Mouse (Mus musculus): ENCODE data around the gene Csde1. TPM values are rescaled to one million over a fixed set of nuclear protein-coding genes. Genes with fewer than 3 reads are reported as not detected.

Gene Csde1
- total RNA-seq, 1 experiment: 323 TPM

DNA sequence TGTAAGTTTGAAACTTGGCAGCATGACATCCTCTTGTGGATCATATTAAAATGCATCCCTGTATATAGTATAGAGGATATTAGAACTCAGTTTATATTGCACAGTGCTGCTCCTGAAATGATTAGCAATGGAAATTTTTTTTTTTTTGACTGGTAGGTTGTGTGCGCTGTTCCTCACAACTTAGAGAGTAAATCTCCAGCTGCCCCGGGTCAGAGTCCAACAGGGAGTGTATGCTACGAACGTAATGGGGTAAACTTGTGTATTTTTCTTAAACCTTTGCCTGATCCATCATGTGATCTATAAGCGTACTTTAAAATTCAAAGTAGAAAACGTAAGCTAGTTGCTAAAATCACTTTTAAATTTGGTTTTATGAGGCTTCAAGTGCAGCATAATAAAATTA, 20.1 kb downstream of the Csde1 start:
- in situ Hi-C loops (cut with MboI; ENCODE audit: low sequenced_read_pairs in 2 of 2, unreplicated experiment in 2 of 2): no loop called here
- no peak for TF ChIP-seq ZNF384 (IDR thresholded peaks at IDR 0.05; ENCODE audit: low read depth, low read length)
- no peak for TF ChIP-seq ZC3H11A (IDR thresholded peaks at IDR 0.05; ENCODE audit: borderline replicate concordance, low read depth, low read length)
- no peak for TF ChIP-seq CHD2 (IDR thresholded peaks at IDR 0.05; ENCODE audit: low read depth, low read length)
- Histone ChIP-seq H3K4me3 (ENCODE audit: insufficient read depth in 1 of 2, low read depth in 1 of 2, low read length in 2 of 2, poor library complexity in 1 of 2, severe bottlenecking in 1 of 2) (no peak overlapping the region), H3K27ac (ENCODE audit: insufficient read depth, low read depth, low read length, poor library complexity, severe bottlenecking) (no peak overlapping the region), H3K36me3 (ENCODE audit: control insufficient read depth, insufficient read depth, low read length, poor library complexity, severe bottlenecking) (peaks cover 15% of the 10 kb centered on the region), H3K9me3 (ENCODE audit: control insufficient read depth, insufficient read depth, low read depth, low read length) (no peaks in the 10 kb centered on the region), H3K9ac (ENCODE audit: insufficient read depth, low read depth, low read length, poor library complexity, severe bottlenecking) (no peak overlapping the region), H3K4me1 (ENCODE audit: control insufficient read depth in 2 of 2, insufficient read depth in 2 of 2, low read length in 2 of 2, poor library complexity in 1 of 2) (no peaks in the 10 kb centered on the region; a peak in 1 of 4 replicates)
- no peak for DNase-seq (ENCODE audit: low read depth, low spot score)

DNA sequence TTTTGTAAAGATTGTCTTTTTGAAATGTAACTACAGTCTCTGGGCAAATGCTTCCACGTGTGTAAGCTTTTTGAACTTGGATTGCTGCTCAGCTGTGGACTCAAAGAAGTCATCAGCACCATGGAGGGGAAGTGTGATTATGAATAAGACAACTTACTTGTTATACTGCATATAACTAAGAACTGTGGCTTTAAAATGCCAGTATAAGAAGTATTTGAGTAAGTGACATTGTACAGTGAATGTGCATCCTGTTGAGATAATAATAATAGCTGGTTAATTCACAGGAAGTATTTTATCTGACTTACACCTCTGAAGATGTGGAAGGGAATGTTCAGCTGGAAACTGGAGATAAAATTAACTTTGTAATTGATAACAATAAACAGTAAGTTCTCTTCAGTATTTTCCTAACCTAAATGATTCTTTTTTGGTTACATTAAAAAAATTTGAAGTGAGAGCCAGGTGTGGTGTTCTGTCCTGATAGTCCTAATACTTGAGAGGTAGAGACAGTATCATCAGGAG, 20.7 kb downstream of the Csde1 start:
- in situ Hi-C loops (cut with MboI; ENCODE audit: low sequenced_read_pairs in 2 of 2, unreplicated experiment in 2 of 2): no loop called here
- Histone ChIP-seq H3K9ac (ENCODE audit: insufficient read depth, low read depth, low read length, poor library complexity, severe bottlenecking) (no peak overlapping the region), H3K9me3 (ENCODE audit: control insufficient read depth, insufficient read depth, low read depth, low read length) (no peaks in the 10 kb centered on the region), H3K27ac (ENCODE audit: insufficient read depth, low read depth, low read length, poor library complexity, severe bottlenecking) (no peak overlapping the region), H3K4me1 (ENCODE audit: control insufficient read depth in 2 of 2, insufficient read depth in 2 of 2, low read length in 2 of 2, poor library complexity in 1 of 2) (no peaks in the 10 kb centered on the region), H3K36me3 (ENCODE audit: control insufficient read depth, insufficient read depth, low read length, poor library complexity, severe bottlenecking) (peaks cover 15% of the 10 kb centered on the region), H3K4me3 (ENCODE audit: insufficient read depth in 1 of 2, low read depth in 1 of 2, low read length in 2 of 2, poor library complexity in 1 of 2, severe bottlenecking in 1 of 2) (no peak overlapping the region)
- no peak for DNase-seq (ENCODE audit: low read depth, low spot score)
- TF ChIP-seq CHD2 (IDR thresholded peaks at IDR 0.05; ENCODE audit: low read depth, low read length) (no peak), MAFK (IDR thresholded peaks at IDR 0.05; ENCODE audit: insufficient read depth, low read depth, low read length) (no peak), ZNF384 (IDR thresholded peaks at IDR 0.05; ENCODE audit: low read depth, low read length) (no peak), HCFC1 (IDR thresholded peaks at IDR 0.05; ENCODE audit: borderline replicate concordance, insufficient read depth, low read length) (no peak), ZC3H11A (IDR thresholded peaks at IDR 0.05; ENCODE audit: borderline replicate concordance, low read depth, low read length) (no peak)

DNA sequence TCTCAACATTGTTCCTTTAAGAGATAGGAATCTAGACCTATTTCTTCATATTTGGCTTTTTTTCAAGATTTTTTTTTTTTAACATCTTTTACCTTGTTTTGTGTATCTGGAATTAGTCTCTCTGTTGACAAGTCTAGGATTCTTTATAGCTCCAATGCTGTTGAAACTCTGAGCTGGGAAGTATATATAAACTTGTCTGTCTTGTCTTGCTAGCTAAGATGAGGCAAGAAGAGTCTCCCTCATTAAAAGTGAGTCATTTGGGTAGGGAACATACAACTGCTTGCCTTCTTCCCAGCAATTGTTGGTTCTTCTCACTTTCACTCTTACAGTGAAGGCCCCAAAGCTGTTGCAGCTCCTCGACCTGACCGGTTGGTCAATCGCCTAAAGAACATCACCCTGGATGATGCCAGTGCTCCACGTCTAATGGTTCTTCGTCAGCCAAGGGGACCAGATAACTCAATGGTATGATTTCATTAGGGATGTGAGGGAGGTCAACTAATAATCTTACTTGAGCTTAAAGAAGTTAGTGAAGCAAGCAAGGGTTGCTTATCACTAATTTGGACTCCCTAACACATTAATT, 35.9 kb downstream of the Csde1 start:
- Histone ChIP-seq H3K36me3 (ENCODE audit: control insufficient read depth, insufficient read depth, low read length, poor library complexity, severe bottlenecking) (peaks cover 25% of the 10 kb centered on the region), H3K9me3 (ENCODE audit: control insufficient read depth, insufficient read depth, low read depth, low read length) (no peaks in the 10 kb centered on the region), H3K4me1 (ENCODE audit: control insufficient read depth in 2 of 2, insufficient read depth in 2 of 2, low read length in 2 of 2, poor library complexity in 1 of 2) (no peaks in the 10 kb centered on the region), H3K9ac (ENCODE audit: insufficient read depth, low read depth, low read length, poor library complexity, severe bottlenecking) (no peak overlapping the region), H3K27ac (ENCODE audit: insufficient read depth, low read depth, low read length, poor library complexity, severe bottlenecking) (no peak overlapping the region), H3K4me3 (ENCODE audit: insufficient read depth in 1 of 2, low read depth in 1 of 2, low read length in 2 of 2, poor library complexity in 1 of 2, severe bottlenecking in 1 of 2) (no peak overlapping the region)
- DNase-seq (ENCODE audit: low read depth, low spot score): no peak
- TF ChIP-seq HCFC1 (IDR thresholded peaks at IDR 0.05; ENCODE audit: borderline replicate concordance, insufficient read depth, low read length): no peak
- TF ChIP-seq CHD2 (IDR thresholded peaks at IDR 0.05; ENCODE audit: low read depth, low read length): no peak
- no peak for TF ChIP-seq ZNF384 (IDR thresholded peaks at IDR 0.05; ENCODE audit: low read depth, low read length)
- no peak for TF ChIP-seq ZC3H11A (IDR thresholded peaks at IDR 0.05; ENCODE audit: borderline replicate concordance, low read depth, low read length)
- no peak for TF ChIP-seq MAFK (IDR thresholded peaks at IDR 0.05; ENCODE audit: insufficient read depth, low read depth, low read length)
- in situ Hi-C loops (cut with MboI; ENCODE audit: low sequenced_read_pairs in 2 of 2, unreplicated experiment in 2 of 2): no loop called here

DNA sequence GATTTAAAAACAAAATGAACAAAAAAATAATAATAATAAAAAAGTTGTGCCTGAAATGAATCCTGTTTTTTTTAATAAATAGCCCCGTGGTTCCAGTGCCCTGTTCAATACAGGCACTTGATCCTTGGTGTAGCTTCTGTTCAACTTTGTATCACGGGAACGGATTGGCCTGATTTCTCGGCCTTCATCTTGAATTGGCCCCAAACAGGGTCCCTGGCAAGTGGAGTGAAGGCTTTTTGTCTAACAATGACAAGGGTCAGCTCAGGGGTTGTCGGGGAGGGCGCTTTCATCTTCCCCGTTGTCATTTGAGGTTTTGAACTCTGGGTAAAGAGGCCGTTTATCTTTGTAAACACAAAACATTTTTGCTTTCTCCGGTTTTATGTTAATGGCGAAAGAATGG, 37.5 kb downstream of the Csde1 start:
- Histone ChIP-seq H3K36me3 (ENCODE audit: control insufficient read depth, insufficient read depth, low read length, poor library complexity, severe bottlenecking) (peaks cover 29% of the 10 kb centered on the region), H3K27ac (ENCODE audit: insufficient read depth, low read depth, low read length, poor library complexity, severe bottlenecking) (peak overlapping the region; percentile 44; the same call in 1 of the 2 replicates), H3K9me3 (ENCODE audit: control insufficient read depth, insufficient read depth, low read depth, low read length) (no peaks in the 10 kb centered on the region), H3K4me1 (ENCODE audit: control insufficient read depth in 2 of 2, insufficient read depth in 2 of 2, low read length in 2 of 2, poor library complexity in 1 of 2) (no peaks in the 10 kb centered on the region), H3K9ac (ENCODE audit: insufficient read depth, low read depth, low read length, poor library complexity, severe bottlenecking) (0 out of 2 replicates have a peak overlapping the region, but pooled peaks have one; percentile 3), H3K4me3 (ENCODE audit: insufficient read depth in 1 of 2, low read depth in 1 of 2, low read length in 2 of 2, poor library complexity in 1 of 2, severe bottlenecking in 1 of 2) (peak overlapping the region; percentile 68 to 71)
- in situ Hi-C loops (cut with MboI; ENCODE audit: low sequenced_read_pairs in 2 of 2, unreplicated experiment in 2 of 2): no loop called here
- DNase-seq (ENCODE audit: low read depth, low spot score): no peak
- no peak for TF ChIP-seq MAFK (IDR thresholded peaks at IDR 0.05; ENCODE audit: insufficient read depth, low read depth, low read length)
- no peak for TF ChIP-seq HCFC1 (IDR thresholded peaks at IDR 0.05; ENCODE audit: borderline replicate concordance, insufficient read depth, low read length)
- TF ChIP-seq ZNF384 (IDR thresholded peaks at IDR 0.05; ENCODE audit: low read depth, low read length): no peak
- TF ChIP-seq ZC3H11A (IDR thresholded peaks at IDR 0.05; ENCODE audit: borderline replicate concordance, low read depth, low read length): no peak
- TF ChIP-seq CHD2 (IDR thresholded peaks at IDR 0.05; ENCODE audit: low read depth, low read length): no peak

Measured in ES-E14 (cell line).